Mouse (Mus musculus) kidney, embryonic 15.5 days (tissue): ENCODE measurements around the gene Med10. TPM values are rescaled to one million over a fixed set of nuclear protein-coding genes. Genes with fewer than 3 reads are reported as not detected.

Source experiments
- ATAC-seq: fragments of 200-750 bp; cut with Nextera tagmentation; replicated peaks from 2 replicates; pipeline ENCODE4 v1.8.0; 2017; ENCODE audit warnings: moderate TSS enrichment; ENCODE audit not compliant: low FRiP score
- H3K27ac ChIP-seq: fragments of 300-500 bp; sonication (generic); 2 replicates; pipeline ENCODE4 v1.5.1; 2015; ENCODE audit warnings: mild to moderate bottlenecking, inconsistent platforms
- H3K27me3 ChIP-seq: fragments of 300-500 bp; sonication (generic); 2 replicates; pipeline ENCODE4 v1.6.1; 2015; ENCODE audit warnings: inconsistent platforms
- H3K36me3 ChIP-seq: fragments of 300-500 bp; sonication (generic); 2 replicates; pipeline ENCODE4 v1.6.1; 2015; ENCODE audit warnings: inconsistent platforms
- H3K4me1 ChIP-seq: fragments of 300-500 bp; sonication (generic); 2 replicates; pipeline ENCODE4 v1.6.1; 2015; ENCODE audit warnings: inconsistent platforms
- H3K4me2 ChIP-seq: fragments of 300-500 bp; sonication (generic); 2 replicates; pipeline ENCODE4 v1.6.1; 2015; ENCODE audit warnings: moderate library complexity, mild to moderate bottlenecking, inconsistent platforms
- H3K4me3 ChIP-seq: fragments of 300-500 bp; sonication (generic); replicated peaks from 2 replicates; pipeline ENCODE4 v1.5.1; 2015; ENCODE audit warnings: mild to moderate bottlenecking, inconsistent platforms
- H3K9ac ChIP-seq: fragments of 300-500 bp; sonication (generic); 2 replicates; pipeline ENCODE4 v1.6.1; 2015; ENCODE audit warnings: mild to moderate bottlenecking, inconsistent platforms
- H3K9me3 ChIP-seq: fragments of 300-500 bp; sonication (generic); replicated peaks from 2 replicates; pipeline ENCODE4 v1.6.1; 2016; ENCODE audit warnings: inconsistent platforms
- whole genome bisulfite sequencing: fragments of 180-500 bp; shearing (Covaris S2); methylation state at CpG from one replicate; pipeline ENCODE4 v1.1.7; 2015; ENCODE audit warnings: mixed read lengths; 5-methylcytosine and 5-hydroxymethylcytosine counted together
- polyA plus RNA-seq: library from polyadenylated mRNA; unstranded; fragments of >200 nt; fragmentation: Nextera tagmentation; extraction: Ambion mirVana; gene quantifications from 2 replicates; pipeline ENCODE4 v1.2.1, GENCODE M21; 2015

Med10 gene
- polyA plus RNA-seq, 1 experiment from 2014 or later, result 145 TPM

- peaks cover 5% of the 10 kb centered on the region; the same call in 1 of the 2 replicates for H3K4me1 ChIP-seq
- WGBS, result 42% methylated on average over 7 of the region's 7 CpGs
- H3K9me3 ChIP-seq, result no peaks in the 10 kb centered on the region
- H3K27me3 ChIP-seq, result no peaks in the 10 kb centered on the region
- no peak overlapping the region for H3K9ac ChIP-seq
- no peak overlapping the region for H3K4me2 ChIP-seq
- no peak overlapping the region for H3K4me3 ChIP-seq
- ATAC-seq, result peak; percentile 84
- H3K27ac ChIP-seq, result 0 out of 2 replicates have a peak overlapping the region, but pooled peaks have one; percentile 22
- H3K36me3 ChIP-seq, result no peaks in the 10 kb centered on the region
Observed at GRCm38 (mm10) chr13:69794808-69795207, 7.4 kb upstream of the Med10 start.

GRCm38 (mm10) chr13:69809681-69810611 lies 7.8 kb downstream of the Med10 start:
- H3K4me3 ChIP-seq, result peak overlapping the region; percentile 99
- H3K36me3 ChIP-seq, result peaks cover 31% of the 10 kb centered on the region
- ATAC-seq, result peak; percentile 97
- WGBS, result under 1% methylated on average over 55 of the region's 55 CpGs
- H3K4me2 ChIP-seq, result peak overlapping the region; percentile 95
- H3K9ac ChIP-seq, result peak overlapping the region; percentile 89
- peaks cover 12% of the 10 kb centered on the region for H3K4me1 ChIP-seq
- H3K27me3 ChIP-seq, result no peaks in the 10 kb centered on the region
- H3K27ac ChIP-seq, result peak overlapping the region; percentile 51; the same call in 1 of the 2 replicates
- H3K9me3 ChIP-seq, result no peaks in the 10 kb centered on the region

- H3K27me3 ChIP-seq, result no peaks in the 10 kb centered on the region
- H3K4me3 ChIP-seq, result peak overlapping the region; percentile 99
- peaks cover 42% of the 10 kb centered on the region for H3K36me3 ChIP-seq
- H3K4me2 ChIP-seq, result peak overlapping the region; percentile 95
- ATAC-seq, result no peak
- WGBS, result 90% methylated on average over 14 of the region's 14 CpGs
- no peaks in the 10 kb centered on the region for H3K9me3 ChIP-seq
- H3K9ac ChIP-seq, result 0 out of 2 replicates have a peak overlapping the region, but pooled peaks have one; percentile 89
- H3K27ac ChIP-seq, result no peak overlapping the region
- H3K4me1 ChIP-seq, result peaks cover 12% of the 10 kb centered on the region
Observed at GRCm38 (mm10) chr13:69810936-69811680, 8.9 kb downstream of the Med10 start.

GRCm38 (mm10) chr13:69813870-69814269 lies 11.7 kb downstream of the Med10 start:
- Histone ChIP-seq H3K9me3 (no peaks in the 10 kb centered on the region), H3K4me1 (peaks cover 12% of the 10 kb centered on the region), H3K4me3 (no peak overlapping the region), H3K4me2 (no peak overlapping the region), H3K9ac (no peak overlapping the region), H3K27me3 (no peaks in the 10 kb centered on the region), H3K36me3 (peaks cover 53% of the 10 kb centered on the region), H3K27ac (no peak overlapping the region)
- ATAC-seq, result no peak
- WGBS, result 94% methylated on average over 5 of the region's 5 CpGs

- ATAC-seq, result no peak
- Histone ChIP-seq H3K9ac (no peak overlapping the region), H3K4me1 (no peaks in the 10 kb centered on the region), H3K9me3 (no peaks in the 10 kb centered on the region), H3K27ac (no peak overlapping the region), H3K4me3 (no peak overlapping the region), H3K27me3 (no peaks in the 10 kb centered on the region), H3K4me2 (no peak overlapping the region), H3K36me3 (peaks cover 39% of the 10 kb centered on the region)
- WGBS, result 84% methylated on average over 4 of the region's 4 CpGs
Observed at GRCm38 (mm10) chr13:69818306-69818705, 16.1 kb downstream of the Med10 start.

GRCm38 (mm10) chr13:69821169-69821822 lies 19.1 kb downstream of the Med10 start:
- H3K9me3 ChIP-seq, result no peaks in the 10 kb centered on the region
- WGBS, result 56% methylated on average over 3 of the region's 3 CpGs
- no peak overlapping the region for H3K27ac ChIP-seq
- ATAC-seq, result no peak
- no peak overlapping the region for H3K4me2 ChIP-seq
- H3K27me3 ChIP-seq, result no peaks in the 10 kb centered on the region
- H3K4me1 ChIP-seq, result no peaks in the 10 kb centered on the region
- H3K36me3 ChIP-seq, result peaks cover 10% of the 10 kb centered on the region
- H3K4me3 ChIP-seq, result no peak overlapping the region
- no peak overlapping the region for H3K9ac ChIP-seq

GRCm38 (mm10) chr13:69823920-69824637 lies 21.9 kb downstream of the Med10 start:
- WGBS, result 77% methylated on average over 19 of the region's 19 CpGs
- ATAC-seq, result no peak
- Histone ChIP-seq H3K4me3 (no peak overlapping the region), H3K4me1 (no peaks in the 10 kb centered on the region), H3K27ac (no peak overlapping the region), H3K27me3 (no peaks in the 10 kb centered on the region), H3K36me3 (no peaks in the 10 kb centered on the region), H3K9ac (no peak overlapping the region), H3K4me2 (no peak overlapping the region), H3K9me3 (no peaks in the 10 kb centered on the region)

- 48% methylated on average over 8 of the region's 8 CpGs for WGBS
- no peak for ATAC-seq
Observed at GRCm38 (mm10) chr13:69825396-69826095, 23.4 kb downstream of the Med10 start.

GRCm38 (mm10) chr13:69830606-69831005 lies 28.4 kb downstream of the Med10 start:
- H3K4me1 ChIP-seq, result no peaks in the 10 kb centered on the region
- H3K27ac ChIP-seq, result no peak overlapping the region
- H3K27me3 ChIP-seq, result no peaks in the 10 kb centered on the region
- 89% methylated on average over 8 of the region's 8 CpGs for WGBS
- no peak overlapping the region for H3K9ac ChIP-seq
- H3K4me3 ChIP-seq, result no peak overlapping the region
- H3K36me3 ChIP-seq, result no peaks in the 10 kb centered on the region
- no peak for ATAC-seq
- H3K9me3 ChIP-seq, result no peaks in the 10 kb centered on the region
- no peak overlapping the region for H3K4me2 ChIP-seq

More at GRCm38 (mm10) chr13:69825396-69826095, 23.4 kb downstream of the Med10 start:
- Histone ChIP-seq H3K4me2 (no peak overlapping the region), H3K36me3 (no peaks in the 10 kb centered on the region), H3K4me1 (no peaks in the 10 kb centered on the region), H3K9ac (no peak overlapping the region), H3K4me3 (no peak overlapping the region), H3K27me3 (no peaks in the 10 kb centered on the region), H3K9me3 (no peaks in the 10 kb centered on the region), H3K27ac (no peak overlapping the region)

GRCm38 (mm10) chr13:69832578-69832977 lies 30.4 kb downstream of the Med10 start:
- no peaks in the 10 kb centered on the region for H3K4me1 ChIP-seq
- H3K27me3 ChIP-seq, result no peaks in the 10 kb centered on the region
- no peaks in the 10 kb centered on the region for H3K9me3 ChIP-seq
- no peak overlapping the region for H3K4me3 ChIP-seq
- no peak overlapping the region for H3K27ac ChIP-seq
- no peak for ATAC-seq
- H3K36me3 ChIP-seq, result no peaks in the 10 kb centered on the region
- H3K4me2 ChIP-seq, result no peak overlapping the region
- 85% methylated on average over 9 of the region's 9 CpGs for WGBS
- no peak overlapping the region for H3K9ac ChIP-seq

- Histone ChIP-seq H3K27me3 (no peaks in the 10 kb centered on the region), H3K4me1 (no peaks in the 10 kb centered on the region), H3K27ac (no peak overlapping the region), H3K9ac (no peak overlapping the region), H3K9me3 (no peaks in the 10 kb centered on the region), H3K36me3 (no peaks in the 10 kb centered on the region), H3K4me3 (no peak overlapping the region), H3K4me2 (no peak overlapping the region)
- 87% methylated on average over 11 of the region's 11 CpGs for WGBS
- ATAC-seq, result no peak
Observed at GRCm38 (mm10) chr13:69833416-69833815, 31.2 kb downstream of the Med10 start.
